Mouse (Mus musculus) olfactory bulb, adult 2 months (tissue): ENCODE results near the gene Rap1gap2. TPM values are rescaled to one million over a fixed set of nuclear protein-coding genes. Genes with fewer than 3 reads are reported as not detected.

ENCODE experiments used
- H3K27ac ChIP-seq: fragments of 200-500 bp; 2 replicates; pipeline ENCODE4 v1.5.1; 2012; ENCODE audit warnings: low read depth, low read length; ENCODE audit not compliant: insufficient read depth
- H3K4me1 ChIP-seq: fragments of 200-500 bp; 2 replicates; pipeline ENCODE4 v1.6.1; 2012; ENCODE audit warnings: low read length; ENCODE audit not compliant: control insufficient read depth, insufficient read depth
- H3K4me3 ChIP-seq: fragments of 200-500 bp; 2 replicates; pipeline ENCODE4 v1.5.1; 2012; ENCODE audit warnings: mild to moderate bottlenecking, low read depth, low read length, moderate library complexity; ENCODE audit not compliant: insufficient read depth
- CTCF ChIP-seq: fragments of 200-500 bp; IDR thresholded peaks from 2 replicates; pipeline ENCODE4 v1.5.1; 2012; ENCODE audit warnings: low read depth, mild to moderate bottlenecking, low read length, moderate library complexity; ENCODE audit not compliant: insufficient read depth
- POLR2A ChIP-seq: fragments of 200-500 bp; IDR thresholded peaks from 2 replicates; pipeline ENCODE4 v1.6.1; 2012; ENCODE audit warnings: mild to moderate bottlenecking, low read depth, low read length, moderate library complexity; ENCODE audit not compliant: insufficient read depth
- WGBS: fragments of 180-500 bp; shearing (Covaris S2); methylation state at CpG from one replicate; pipeline ENCODE4 v1.1.7; 2018; 5-methylcytosine and 5-hydroxymethylcytosine counted together
- polyA plus RNA-seq: library from polyadenylated mRNA; stranded (reverse); fragments of >200 nt; gene quantifications from 2 replicates; pipeline ENCODE4 v1.2.4, GENCODE M21; 2012; ENCODE audit warnings: low replicate concordance; ENCODE audit not compliant: missing spikeins, insufficient read depth, insufficient read length

Gene Rap1gap2
- polyA plus RNA-seq, 1 experiment = not detected

DNA sequence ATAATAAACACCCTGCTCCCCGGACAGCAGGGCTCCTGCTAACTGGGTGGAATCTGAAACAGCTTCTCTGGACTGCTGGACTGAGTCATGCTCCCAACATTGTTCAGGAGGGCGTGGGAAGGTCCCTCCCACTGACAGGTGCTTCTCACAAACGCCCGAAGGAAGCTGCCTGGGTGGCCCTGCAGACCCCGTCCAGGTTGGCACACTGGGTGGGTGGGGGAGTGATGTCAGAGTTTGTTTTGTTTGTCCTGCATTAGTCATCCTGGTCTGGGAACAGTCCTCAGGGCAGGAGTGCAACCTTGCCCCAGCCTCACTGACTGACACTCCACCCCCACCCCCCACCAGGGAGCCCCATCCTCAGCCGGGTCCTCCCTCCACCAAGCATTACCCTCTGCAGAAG, 171.5 kb downstream of the Rap1gap2 start:
- Histone ChIP-seq H3K4me1 (peaks cover 27% of the 10 kb centered on the region), H3K4me3 (no peak overlapping the region), H3K27ac (no peak overlapping the region)
- WGBS = 32% methylated on average over 6 of the region's 6 CpGs
- TF ChIP-seq CTCF = no peak
- TF ChIP-seq POLR2A = no peak

DNA sequence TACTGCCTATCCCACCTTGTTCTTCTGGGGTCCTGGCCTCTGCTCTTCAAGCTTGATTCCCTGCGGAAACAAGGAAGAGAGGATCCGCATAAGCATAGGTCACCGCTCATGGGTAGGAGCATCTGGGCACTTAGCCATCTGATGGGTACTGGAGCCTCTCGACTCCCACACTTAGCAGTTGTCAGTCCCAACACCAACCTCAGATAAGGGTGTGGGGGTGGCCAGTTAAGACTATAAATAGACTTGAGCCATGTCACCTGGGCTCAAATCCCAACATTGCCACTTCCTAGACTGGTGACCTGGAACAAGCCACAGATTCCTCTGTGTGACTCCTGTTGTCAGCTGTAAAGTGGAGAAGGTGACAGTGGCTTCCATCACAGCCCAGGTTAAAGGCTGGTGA, 172.5 kb downstream of the Rap1gap2 start:
- TF ChIP-seq CTCF (no peak), POLR2A (no peak)
- Histone ChIP-seq H3K4me3 (no peak overlapping the region), H3K4me1 (peaks cover 27% of the 10 kb centered on the region), H3K27ac (no peak overlapping the region)
- 89% methylated on average over 4 of the region's 4 CpGs for WGBS

DNA sequence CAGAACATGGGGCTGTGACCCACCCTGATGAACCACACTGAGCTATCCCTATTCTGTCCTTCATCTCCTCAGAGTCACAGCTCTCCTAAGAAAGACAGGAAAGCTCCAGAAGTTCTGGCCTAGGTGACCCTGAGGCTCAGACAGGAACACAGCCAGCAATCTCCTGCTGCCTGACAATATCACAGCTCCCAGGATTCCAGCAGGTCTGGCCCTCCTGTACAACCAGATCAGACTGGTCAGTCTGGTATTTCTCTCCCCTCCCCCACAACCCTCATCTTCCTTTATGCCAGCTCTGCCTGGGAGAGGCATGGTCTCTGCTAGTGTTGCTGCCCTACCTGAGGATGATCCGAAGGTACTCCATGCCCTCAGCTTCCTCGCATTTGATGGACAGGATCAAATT, 175.3 kb downstream of the Rap1gap2 start:
- no peak overlapping the region for H3K27ac ChIP-seq
- TF ChIP-seq CTCF (no peak), POLR2A (no peak)
- 93% methylated on average over 2 of the region's 2 CpGs for WGBS
- no peak overlapping the region for H3K4me3 ChIP-seq
- peaks cover 13% of the 10 kb centered on the region for H3K4me1 ChIP-seq

DNA sequence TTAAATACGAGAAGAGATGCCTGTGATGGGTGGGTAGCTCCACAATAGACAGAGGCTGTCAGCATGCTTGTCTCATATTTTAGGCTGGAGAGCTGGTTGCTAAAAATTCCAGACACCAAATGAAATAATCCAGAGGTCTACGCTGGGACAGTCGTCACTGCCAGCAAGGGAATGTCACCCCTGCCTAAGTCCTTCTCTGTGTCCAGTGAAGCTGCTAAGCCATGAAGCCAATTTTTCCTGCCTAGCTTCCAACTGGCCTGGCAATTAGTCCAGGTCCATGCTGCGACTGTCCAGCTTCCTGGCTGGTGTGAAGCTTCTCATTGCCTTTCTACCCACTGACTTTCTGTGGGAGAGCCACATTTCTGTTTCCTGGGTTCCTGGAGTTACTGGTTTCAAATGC, 177.7 kb downstream of the Rap1gap2 start:
- H3K4me1 ChIP-seq = no peaks in the 10 kb centered on the region; the same call in 1 of the 2 replicates
- no peak overlapping the region for H3K27ac ChIP-seq
- no peak overlapping the region for H3K4me3 ChIP-seq
- 87% methylated on average over 4 of the region's 4 CpGs for WGBS
- TF ChIP-seq CTCF (no peak), POLR2A (no peak)

DNA sequence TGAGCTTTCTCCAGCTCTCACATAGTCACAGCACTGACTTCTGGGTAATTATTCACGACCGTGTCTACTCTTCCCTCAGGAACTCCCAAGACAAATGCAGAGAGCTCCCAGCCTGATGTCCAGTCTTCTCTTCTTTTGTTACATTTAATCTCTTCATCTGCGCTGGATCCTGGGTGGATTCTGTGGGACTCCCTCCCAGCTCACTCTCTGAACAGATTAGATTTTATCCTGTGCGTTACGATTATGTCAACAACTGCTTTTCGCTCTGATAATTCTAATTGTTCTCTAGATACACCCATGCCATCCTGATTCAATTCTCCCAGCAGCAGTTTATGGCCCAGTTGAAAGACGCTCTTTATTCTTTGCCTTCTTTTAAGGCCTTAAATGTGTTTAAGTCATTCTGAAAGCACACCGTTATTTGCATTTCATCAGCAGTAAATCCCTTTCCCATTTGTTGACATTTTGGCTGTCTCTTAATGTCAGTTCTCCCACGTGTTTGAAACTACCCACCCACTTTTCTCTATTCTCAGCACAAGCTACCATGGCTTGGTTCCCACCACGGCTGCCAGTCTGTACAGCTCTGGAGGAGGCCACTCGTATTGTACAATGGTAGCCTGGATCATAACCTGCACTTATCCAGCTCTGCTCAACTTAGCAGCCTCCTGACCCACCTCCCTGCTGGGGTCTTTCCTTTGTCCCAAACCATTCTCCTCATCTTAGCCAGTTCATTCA, 180.8 kb downstream of the Rap1gap2 start:
- Histone ChIP-seq H3K4me1 (peaks cover 3% of the 10 kb centered on the region), H3K4me3 (no peak overlapping the region), H3K27ac (no peak overlapping the region)
- 41% methylated on average over 11 of the region's 11 CpGs for WGBS
- TF ChIP-seq POLR2A (no peak), CTCF (no peak)

DNA sequence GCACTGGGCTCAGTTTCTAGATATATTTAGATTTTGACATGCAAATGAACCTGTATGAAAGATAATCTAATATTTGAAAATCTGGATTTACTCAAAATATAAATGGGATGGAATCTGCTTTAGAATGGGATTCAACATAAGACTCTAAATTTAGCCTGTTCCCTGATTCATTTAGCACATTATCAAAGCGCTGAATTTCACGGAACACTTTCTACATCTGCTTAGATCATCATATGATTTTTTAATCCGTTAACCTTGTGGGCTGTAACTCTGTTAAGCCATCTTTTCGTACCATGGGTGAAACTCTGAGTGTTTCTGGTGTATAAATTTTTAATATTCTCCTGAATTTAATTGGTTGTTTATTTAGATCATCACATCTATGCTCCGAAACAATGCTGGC, 184.4 kb downstream of the Rap1gap2 start:
- WGBS = 48% methylated on average over 5 of the region's 5 CpGs
- H3K4me1 ChIP-seq = peaks cover 3% of the 10 kb centered on the region
- H3K27ac ChIP-seq = no peak overlapping the region
- no peak overlapping the region for H3K4me3 ChIP-seq
- TF ChIP-seq CTCF (no peak), POLR2A (no peak)

DNA sequence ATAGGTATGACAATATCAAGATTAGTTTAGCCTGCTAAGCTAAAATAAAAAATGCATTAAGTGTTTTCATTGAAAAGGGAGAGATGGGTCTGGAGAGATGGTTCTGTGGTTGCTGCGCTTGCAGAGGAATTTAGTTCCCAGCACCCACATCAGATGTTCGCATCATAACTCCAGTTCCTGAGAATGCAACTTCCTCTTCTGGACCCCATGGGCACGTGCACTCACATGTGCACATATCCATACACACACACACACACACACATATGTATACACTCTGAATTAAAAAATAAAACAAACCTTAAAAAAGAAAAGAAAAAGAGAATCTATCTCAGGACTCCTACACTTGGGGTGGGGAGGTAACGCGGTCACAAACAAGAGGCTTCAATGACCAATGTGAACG, 188.7 kb downstream of the Rap1gap2 start:
- Histone ChIP-seq H3K27ac (no peak overlapping the region), H3K4me3 (no peak overlapping the region), H3K4me1 (peaks cover 3% of the 10 kb centered on the region)
- WGBS = 94% methylated on average over 6 of the region's 6 CpGs
- no peak for TF ChIP-seq CTCF
- no peak for TF ChIP-seq POLR2A

DNA sequence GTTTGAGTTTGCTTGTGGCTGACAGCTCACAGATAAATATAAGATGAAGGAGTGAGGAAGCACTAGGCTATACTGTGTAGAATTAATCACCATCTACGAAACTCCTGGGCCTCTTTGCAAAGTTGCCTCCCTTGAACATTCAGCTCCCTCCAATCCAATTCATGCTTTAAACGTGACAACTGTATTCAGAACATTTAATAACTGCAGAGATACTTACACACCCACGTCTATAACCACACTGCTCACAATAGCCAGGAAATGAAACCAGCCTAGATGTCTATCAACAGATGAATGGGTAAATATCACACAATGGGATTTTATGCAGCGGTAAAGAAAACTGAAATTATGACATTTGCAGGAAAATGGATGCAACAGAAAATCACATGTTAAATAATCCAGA, 189.6 kb downstream of the Rap1gap2 start:
- 83% methylated on average over 4 of the region's 4 CpGs for WGBS

DNA sequence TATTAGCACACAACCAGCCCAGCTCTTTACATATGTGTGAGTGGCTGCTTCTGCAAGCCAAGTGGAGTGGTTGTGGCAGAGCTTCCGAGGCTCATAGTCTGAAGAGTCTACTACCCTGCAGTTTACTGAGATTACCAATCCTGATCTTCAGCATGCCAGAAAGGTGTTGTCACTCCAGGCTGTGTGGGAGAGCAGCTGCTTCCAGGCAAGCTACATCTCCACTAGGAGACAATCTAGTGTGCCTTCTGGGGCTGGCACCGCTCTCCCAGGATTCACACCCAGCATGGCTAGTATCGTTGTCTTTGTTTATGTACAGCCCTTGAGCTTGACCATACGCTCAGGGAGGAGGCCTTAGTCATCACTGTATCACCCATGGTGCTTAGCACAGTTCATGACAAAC, 191.1 kb downstream of the Rap1gap2 start:
- TF ChIP-seq POLR2A = no peak
- no peak for TF ChIP-seq CTCF
- 72% methylated on average over 4 of the region's 4 CpGs for WGBS
- Histone ChIP-seq H3K4me1 (peaks cover 9% of the 10 kb centered on the region), H3K4me3 (no peak overlapping the region), H3K27ac (no peak overlapping the region)

More for the DNA sequence above, 189.6 kb downstream of the Rap1gap2 start:
- Histone ChIP-seq H3K27ac (no peak overlapping the region), H3K4me1 (peaks cover 3% of the 10 kb centered on the region; the same call in 1 of the 2 replicates), H3K4me3 (no peak overlapping the region)
- TF ChIP-seq POLR2A (no peak), CTCF (no peak)

DNA sequence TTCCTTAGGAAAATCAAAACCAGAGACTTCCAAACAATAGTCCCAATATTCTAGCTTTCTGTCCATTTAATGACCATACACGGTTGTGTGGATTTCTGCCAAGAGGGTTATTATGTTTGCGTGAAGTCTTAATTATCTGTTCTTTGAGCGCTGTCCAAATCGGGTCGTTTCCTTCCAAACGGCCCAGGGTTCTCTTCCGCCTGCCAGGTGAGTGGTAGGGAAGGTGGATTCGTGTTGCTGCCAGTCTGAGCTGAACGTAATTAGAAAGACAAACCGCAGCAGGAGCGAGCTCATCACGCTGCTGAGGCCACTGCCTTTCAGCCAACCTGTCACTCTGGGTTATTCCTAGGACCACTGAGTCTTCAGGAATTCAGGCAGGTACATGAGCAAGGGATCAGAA, 195.0 kb downstream of the Rap1gap2 start:
- no peak for TF ChIP-seq POLR2A
- TF ChIP-seq CTCF = no peak
- 62% methylated on average over 12 of the region's 12 CpGs for WGBS
- Histone ChIP-seq H3K27ac (no peak overlapping the region), H3K4me3 (no peak overlapping the region), H3K4me1 (peaks cover 16% of the 10 kb centered on the region)
